Mouse (Mus musculus) right cerebral cortex, postnatal 4 days (tissue): ENCODE measurements at regions not wholly inside any gene's neighbourhood (a gene's known extent, or its start where the extent isn't known, plus 50 kb on each side); places are given as distances from the start of the nearest gene placed in this dataset.
A peak's percentile ranks its signal among the peaks of the same experiment; 100 is the strongest.

ENCODE experiments used
- DNase-seq: peaks from one replicate; pipeline ENCODE4 v3.0.0-alpha.2; 2022

GRCm38 (mm10) chrX:145848937-145849783 is 344.2 kb upstream of the Amot start:
- DNase-seq: peak; percentile 53

- DNase-seq: no peak
Measured at GRCm38 (mm10) chrX:145833106-145833505, 328.1 kb upstream of the Amot start.

GRCm38 (mm10) chrX:145812995-145813394 is 308.0 kb upstream of the Amot start:
- no peak for DNase-seq
